Mouse (Mus musculus) hindbrain, postnatal 0 days (tissue): ENCODE measurements around the gene Aurkb. TPM values are rescaled to one million over a fixed set of nuclear protein-coding genes. Genes with fewer than 3 reads are reported as not detected.

Experiments
- ATAC-seq: fragments of 200-750 bp; cut with Nextera tagmentation; 2 replicates; pipeline ENCODE4 v1.8.0; 2017; ENCODE audit warnings: mild to moderate bottlenecking, moderate TSS enrichment, moderate library complexity
- DNase-seq: peaks from one replicate; pipeline ENCODE4 v3.0.0-alpha.2; 2015; ENCODE audit warnings: low spot score
- H3K27ac ChIP-seq: fragments of 300-500 bp; sonication (generic); 2 replicates; pipeline ENCODE4 v1.5.1; 2014; ENCODE audit warnings: mild to moderate bottlenecking
- H3K27me3 ChIP-seq: fragments of 300-500 bp; sonication (generic); 2 replicates; pipeline ENCODE4 v1.6.1; 2014; ENCODE audit warnings: low read length, mixed read lengths; ENCODE audit not compliant: insufficient read depth
- H3K36me3 ChIP-seq: fragments of 300-500 bp; sonication (generic); 2 replicates; pipeline ENCODE4 v1.6.1; 2014; ENCODE audit warnings: low read length, mixed read lengths; ENCODE audit not compliant: insufficient read depth
- H3K4me1 ChIP-seq: fragments of 300-500 bp; sonication (generic); 2 replicates; pipeline ENCODE4 v1.6.1; 2014; ENCODE audit warnings: antibody characterized with exemption, low read length, mixed read lengths; ENCODE audit not compliant: insufficient read depth
- H3K4me2 ChIP-seq: fragments of 300-500 bp; sonication (generic); 2 replicates; pipeline ENCODE4 v1.6.1; 2014; ENCODE audit warnings: low read depth, mild to moderate bottlenecking, low read length, moderate library complexity, mixed read lengths
- H3K4me3 ChIP-seq: fragments of 300-500 bp; sonication (generic); 2 replicates; pipeline ENCODE4 v1.5.1; 2014; ENCODE audit warnings: low read length
- H3K9ac ChIP-seq: fragments of 300-500 bp; sonication (generic); replicated peaks from 2 replicates; pipeline ENCODE4 v1.6.1; 2014; ENCODE audit warnings: mild to moderate bottlenecking, low read length, moderate library complexity, mixed read lengths
- H3K9me3 ChIP-seq: fragments of 300-500 bp; sonication (generic); 2 replicates; pipeline ENCODE4 v1.6.1; 2016; ENCODE audit warnings: low read length, mixed read lengths
- CTCF ChIP-seq: IDR thresholded peaks from 2 replicates; pipeline ENCODE4 v1.5.1; 2016; ENCODE audit warnings: antibody characterized with exemption, control low read depth, low read depth
- WGBS: fragments of 180-500 bp; shearing (Covaris S2); extraction: QIAGEN DNeasy Blood & Tissue Kit; methylation state at CpG from one replicate; pipeline ENCODE4 v1.1.7; 2014; 5-methylcytosine and 5-hydroxymethylcytosine counted together
- polyA plus RNA-seq: library from polyadenylated mRNA; unstranded; fragments of >200 nt; fragmentation: Nextera tagmentation; extraction: Ambion mirVana; gene quantifications from 2 replicates; pipeline ENCODE4 v1.2.1, GENCODE M21; 2015
- total RNA-seq: library from RNA; depleted of rRNA; stranded (reverse); fragments of >200 nt; gene quantifications from 2 replicates; pipeline ENCODE4 v1.2.3, GENCODE M21; 2014

Aurkb gene
- total and polyA plus RNA-seq, 2 experiments from 2014 or later = 21.6 to 24.8 TPM

- Histone ChIP-seq H3K27me3 (no peaks in the 10 kb centered on the region), H3K4me3 (no peak overlapping the region), H3K4me2 (peak overlapping the region; percentile 60), H3K9ac (no peak overlapping the region), H3K9me3 (no peaks in the 10 kb centered on the region), H3K36me3 (peaks cover 38% of the 10 kb centered on the region; the same call in 1 of the 2 replicates), H3K27ac (peak overlapping the region; percentile 90), H3K4me1 (peaks cover 17% of the 10 kb centered on the region; the same call in 1 of the 2 replicates)
- WGBS = 79% methylated on average over 9 of the region's 9 CpGs
- no peak for TF ChIP-seq CTCF
- no peak for ATAC-seq
- no peak for DNase-seq
Measured at GRCm38 (mm10) chr11:69035411-69035810, 10.0 kb upstream of the Aurkb start.

GRCm38 (mm10) chr11:69035849-69036248 lies 9.6 kb upstream of the Aurkb start:
- DNase-seq = peak; percentile 90
- H3K4me3 ChIP-seq = no peak overlapping the region
- H3K36me3 ChIP-seq = peaks cover 33% of the 10 kb centered on the region; the same call in 1 of the 2 replicates
- peak; percentile 83 for TF ChIP-seq CTCF
- WGBS = 3% methylated on average over 8 of the region's 8 CpGs
- H3K4me2 ChIP-seq = peak overlapping the region; percentile 60
- no peaks in the 10 kb centered on the region for H3K9me3 ChIP-seq
- H3K4me1 ChIP-seq = peaks cover 17% of the 10 kb centered on the region; the same call in 1 of the 2 replicates
- no peak overlapping the region for H3K9ac ChIP-seq
- peak; percentile 39 for ATAC-seq
- H3K27ac ChIP-seq = peak overlapping the region; percentile 90
- H3K27me3 ChIP-seq = no peaks in the 10 kb centered on the region

DNA sequence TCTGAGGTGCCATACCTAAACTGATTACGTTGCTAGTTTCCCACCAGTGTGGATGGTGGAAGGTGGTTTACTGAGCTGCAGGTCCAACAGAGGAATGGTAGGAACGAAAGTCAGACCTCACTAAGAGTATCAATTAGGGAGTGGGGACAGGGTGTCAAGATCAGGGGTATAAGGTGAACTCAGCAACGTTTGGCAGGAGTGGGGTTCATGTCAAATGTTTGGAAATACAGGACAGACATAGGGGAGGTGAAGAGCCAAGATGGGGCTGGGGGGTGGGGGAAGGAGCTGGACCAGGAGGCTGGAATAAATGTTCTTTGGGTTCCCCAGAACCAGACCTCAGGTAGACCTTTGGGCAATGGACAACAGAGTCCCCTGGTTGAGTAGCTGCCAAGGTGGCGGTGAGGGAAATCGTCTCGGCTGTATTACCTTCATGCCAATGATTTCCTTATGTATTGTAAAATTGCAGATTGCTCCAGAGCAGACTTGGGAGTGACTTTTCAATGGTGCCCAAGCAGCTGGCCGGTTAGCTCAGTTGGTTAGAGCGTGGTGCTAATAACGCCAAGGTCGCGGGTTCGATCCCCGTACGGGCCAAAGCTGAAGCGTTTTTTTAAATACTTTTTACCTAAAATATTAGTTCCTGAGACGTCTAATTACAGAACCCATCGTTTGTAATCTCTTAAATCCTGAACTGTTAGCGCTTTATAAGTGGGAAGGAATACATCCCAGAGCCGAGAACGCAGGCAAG lies 8.8 kb upstream of the Aurkb start:
- H3K4me1 ChIP-seq = peaks cover 17% of the 10 kb centered on the region; the same call in 1 of the 2 replicates
- H3K9ac ChIP-seq = peak overlapping the region; percentile 82
- 9% methylated on average over 20 of the region's 20 CpGs for WGBS
- no peaks in the 10 kb centered on the region for H3K9me3 ChIP-seq
- H3K27ac ChIP-seq = peak overlapping the region; percentile 90
- no peaks in the 10 kb centered on the region for H3K27me3 ChIP-seq
- peak; percentile 87 for DNase-seq
- H3K4me2 ChIP-seq = peak overlapping the region; percentile 60
- H3K36me3 ChIP-seq = peaks cover 28% of the 10 kb centered on the region; the same call in 1 of the 2 replicates
- TF ChIP-seq CTCF = no peak
- no peak for ATAC-seq
- peak overlapping the region; percentile 78 for H3K4me3 ChIP-seq

DNA sequence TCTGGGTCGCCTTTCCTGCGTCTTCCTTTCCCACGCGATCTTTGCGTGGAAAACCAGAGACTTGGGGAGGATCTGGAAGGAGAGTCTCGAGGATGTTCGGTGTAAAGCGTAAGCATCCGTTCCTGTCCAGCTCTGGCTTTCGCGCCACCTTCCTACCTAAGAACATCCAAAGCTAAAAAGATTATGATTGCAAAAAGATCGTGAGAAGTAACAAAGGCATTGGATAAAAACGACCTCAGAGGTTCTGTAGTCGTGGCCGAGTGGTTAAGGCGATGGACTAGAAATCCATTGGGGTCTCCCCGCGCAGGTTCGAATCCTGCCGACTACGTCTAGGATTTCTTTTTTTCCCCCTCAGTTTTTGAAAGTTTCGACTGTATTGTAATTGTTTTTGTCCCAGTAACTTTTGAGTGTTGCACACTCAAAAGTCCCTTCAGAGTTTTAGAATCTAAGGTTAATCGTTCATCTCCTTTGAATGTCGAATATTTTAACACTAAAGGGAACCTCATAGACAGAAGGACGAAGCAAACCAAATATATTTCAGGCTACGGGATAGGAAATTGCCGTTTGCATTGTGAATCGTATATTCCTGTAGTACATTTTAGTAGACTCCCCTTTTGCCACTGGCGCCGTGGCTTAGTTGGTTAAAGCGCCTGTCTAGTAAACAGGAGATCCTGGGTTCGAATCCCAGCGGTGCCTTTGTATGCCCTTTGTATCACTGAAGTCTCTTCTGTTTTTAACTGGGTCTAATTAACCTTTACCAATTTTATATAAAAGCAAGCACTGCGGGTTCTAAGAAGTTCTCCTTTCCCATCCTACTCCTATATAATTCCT lies 8.0 kb upstream of the Aurkb start:
- H3K27ac ChIP-seq = peak overlapping the region; percentile 90
- H3K4me1 ChIP-seq = peaks cover 17% of the 10 kb centered on the region; the same call in 1 of the 2 replicates
- no peaks in the 10 kb centered on the region for H3K27me3 ChIP-seq
- peaks cover 23% of the 10 kb centered on the region; the same call in 1 of the 2 replicates for H3K36me3 ChIP-seq
- peak overlapping the region; percentile 60 for H3K4me2 ChIP-seq
- no peaks in the 10 kb centered on the region for H3K9me3 ChIP-seq
- WGBS = under 1% methylated on average over 34 of the region's 34 CpGs
- peak; percentile 87 for DNase-seq
- no peak for TF ChIP-seq CTCF
- no peak for ATAC-seq
- peak overlapping the region; percentile 82 for H3K9ac ChIP-seq
- peak overlapping the region; percentile 78 for H3K4me3 ChIP-seq

GRCm38 (mm10) chr11:69038173-69038572 lies 7.3 kb upstream of the Aurkb start:
- no peak overlapping the region for H3K9ac ChIP-seq
- peaks cover 16% of the 10 kb centered on the region; the same call in 1 of the 2 replicates for H3K36me3 ChIP-seq
- ATAC-seq (no peak), DNase-seq (no peak)
- H3K4me2 ChIP-seq = 0 out of 2 replicates have a peak overlapping the region, but pooled peaks have one; percentile 14
- H3K27me3 ChIP-seq = no peaks in the 10 kb centered on the region
- no peak overlapping the region for H3K4me3 ChIP-seq
- peaks cover 17% of the 10 kb centered on the region; the same call in 1 of the 2 replicates for H3K4me1 ChIP-seq
- no peak for TF ChIP-seq CTCF
- no peak overlapping the region for H3K27ac ChIP-seq
- no peaks in the 10 kb centered on the region for H3K9me3 ChIP-seq
- WGBS = 75% methylated on average over 5 of the region's 5 CpGs

DNA sequence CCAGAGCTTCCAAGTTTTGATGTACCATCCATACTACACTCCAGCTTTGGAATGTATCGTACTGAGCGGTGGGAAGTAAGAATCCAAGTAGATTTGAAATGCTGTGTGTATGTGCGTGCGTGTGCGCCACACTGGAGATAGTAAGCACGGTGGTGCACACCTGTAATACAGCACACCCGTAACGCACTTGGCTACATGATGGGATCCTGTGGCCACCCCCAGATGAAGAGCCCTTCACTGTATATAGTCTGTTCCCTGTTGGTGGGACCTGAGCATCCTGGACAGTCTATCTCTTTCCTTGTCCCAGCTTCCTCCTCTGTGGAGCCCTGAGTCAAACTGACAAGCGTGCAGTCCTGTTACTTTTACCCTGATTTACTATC lies 938 bp downstream of the Aurkb start:
- DNase-seq = no peak
- H3K9me3 ChIP-seq = no peaks in the 10 kb centered on the region

More for the DNA sequence above, 938 bp downstream of the Aurkb start:
- peak overlapping the region; percentile 99 for H3K4me2 ChIP-seq
- H3K27ac ChIP-seq = no peak overlapping the region
- H3K9ac ChIP-seq = peak overlapping the region; percentile 49; the same call in 1 of the 2 replicates
- H3K4me3 ChIP-seq = peak overlapping the region; percentile 62
- WGBS = 15% methylated on average over 9 of the region's 9 CpGs
- H3K4me1 ChIP-seq = no peaks in the 10 kb centered on the region
- no peaks in the 10 kb centered on the region for H3K36me3 ChIP-seq
- TF ChIP-seq CTCF = no peak
- ATAC-seq = no peak
- H3K27me3 ChIP-seq = no peaks in the 10 kb centered on the region
